Mouse (Mus musculus): ENCODE measurements at regions not wholly inside any gene's neighbourhood (a gene's known extent, or its start where the extent isn't known, plus 50 kb on each side); places are given as distances from the start of the nearest gene placed in this dataset.

DNA sequence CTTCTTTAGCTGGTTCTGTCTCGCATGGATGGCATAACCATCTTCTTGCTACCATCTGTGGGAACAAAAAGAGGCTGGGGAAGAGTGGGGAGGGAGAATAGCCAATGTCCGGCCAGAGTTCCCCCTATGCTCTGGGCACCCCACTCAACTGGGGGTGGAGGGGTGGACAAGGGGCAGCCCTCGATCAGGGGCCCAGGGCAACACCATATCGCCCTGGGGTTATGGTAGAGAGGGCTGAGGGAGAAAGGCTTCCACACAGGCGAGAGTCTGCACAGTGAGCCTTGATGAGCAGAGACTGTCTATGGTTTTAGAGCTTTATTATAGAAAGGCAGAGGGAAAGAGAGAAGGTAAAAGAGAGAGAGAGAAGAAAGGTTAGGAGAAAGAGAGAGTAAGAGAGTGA, 1112.0 kb downstream of the H2al1n start:
- TF ChIP-seq EP300 (IDR thresholded peaks at IDR 0.05) (no peak), CTCF (IDR thresholded peaks at IDR 0.05) (no peak)

Measured in lung, postnatal 0 days (tissue).